Mouse (Mus musculus): ENCODE measurements around the gene Gm15023. TPM values are rescaled to one million over a fixed set of nuclear protein-coding genes. Genes with fewer than 3 reads are reported as not detected.

Gm15023 gene
- total RNA-seq (2023), result not detected

GRCm38 (mm10) chrX:135177532-135177931, at the start of gene Gm15023:
Gene Gm15023, minus strand, starts transcription at chrX:135177632.

GRCm38 (mm10) chrX:135210436-135211221, 33.2 kb upstream of the Gm15023 start, which contains the start of gene Tceal6:
Gene Tceal6, minus strand, starts transcription at chrX:135210687.

Other genes starting within 250 kb of the Gm15023 start
- not detected for gene Nxf2, start 212.9 kb downstream of the Gm15023 start, total RNA-seq (2023)
- gene Zmat1, start 168.4 kb downstream of the Gm15023 start, total RNA-seq (2023), result 1 to 10 TPM; 2.7 to 3.1 TPM
- gene Tceal6, start 33.1 kb upstream of the Gm15023 start, total RNA-seq (2023), result not detected
- not detected for gene Pramel3, start 124.7 kb upstream of the Gm15023 start, total RNA-seq (2023)
- not detected for gene Gm5128, start 195.7 kb upstream of the Gm15023 start, total RNA-seq (2023)